In the genomic region with DNA sequence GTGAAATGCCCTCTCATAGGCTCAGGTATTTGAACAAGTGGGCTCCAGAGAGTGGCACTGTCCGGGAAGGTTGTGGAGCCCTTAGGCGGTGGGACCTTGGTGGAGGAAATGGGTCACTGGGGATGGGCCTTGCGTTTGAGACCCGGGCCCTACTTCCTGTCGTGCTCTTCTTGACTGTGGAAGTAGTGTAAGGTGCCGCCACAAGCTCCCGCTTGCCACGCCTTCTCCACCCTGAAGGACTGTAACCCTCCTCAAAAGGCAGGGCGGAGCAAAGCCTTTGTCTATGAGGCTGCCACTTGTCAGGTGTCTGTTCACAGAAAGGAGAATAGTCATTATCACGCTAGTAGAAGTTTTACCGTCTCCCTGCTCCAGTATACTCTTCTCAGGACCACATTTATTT, we compare ENCODE assay signal across 41 mouse cellular contexts. TPM values are rescaled to one million over a fixed set of nuclear protein-coding genes. Genes with fewer than 3 reads are reported as not detected.
A peak's percentile ranks its signal among the peaks of the same experiment; 100 is the strongest.
DNase-seq lines count a peak whose midpoint lies in the region; ATAC-seq and TF ChIP-seq lines count a peak whose summit lies in the region.
"Had no signal": no experiment of that assay in that cellular context is flagged by ENCODE, and none has a peak within 500 bp of the region (broad histone marks: within the 10 kb centered on the region; RNA-seq: fewer than 3 reads in every experiment).

No protein-coding gene starts in this region.

- no peak overlapping the region for H3K9ac ChIP-seq in limb, embryonic 12.5 days (replicated peaks)
- H3K9ac ChIP-seq in ES-Bruce4 (ENCODE audit: low read depth, poor library complexity, severe bottlenecking), result no peak overlapping the region
- no peak overlapping the region for H3K9ac ChIP-seq in neural tube, embryonic 15.5 days (replicated peaks)
- H3K9ac ChIP-seq: embryonic facial prominence, embryonic 15.5 days; forebrain, embryonic 13.5 days; heart, embryonic 15.5 days; hindbrain, embryonic 12.5 days; liver, embryonic 14.5 days; lung, embryonic 14.5 days; midbrain, embryonic 15.5 days; neural tube, embryonic 12.5 days had no signal

- peak overlapping the region; percentile 35; the same call in 1 of the 2 replicates for H3K27ac ChIP-seq in limb, embryonic 12.5 days
- H3K27ac ChIP-seq in limb, embryonic 10.5 days, result no peak overlapping the region
- no peak overlapping the region for H3K27ac ChIP-seq in ES-Bruce4 (ENCODE audit: insufficient read depth, low read length)
- H3K27ac ChIP-seq in neural tube, embryonic 15.5 days (replicated peaks), result no peak overlapping the region
- H3K27ac ChIP-seq: embryonic facial prominence, embryonic 10.5 days; embryonic facial prominence, embryonic 15.5 days; forebrain, embryonic 13.5 days; heart, embryonic 15.5 days; hindbrain, embryonic 12.5 days; hindbrain, postnatal 0 days; left cerebral cortex, adult 2 months; liver, embryonic 14.5 days; midbrain, embryonic 15.5 days; neural tube, embryonic 12.5 days had no signal

- H3K36me3 ChIP-seq in limb, embryonic 12.5 days, result no peaks in the 10 kb centered on the region
- no peaks in the 10 kb centered on the region for H3K36me3 ChIP-seq in limb, embryonic 10.5 days
- H3K36me3 ChIP-seq in ES-Bruce4 (ENCODE audit: control insufficient read depth, insufficient read depth, low read length, poor library complexity, severe bottlenecking), result no peaks in the 10 kb centered on the region
- no peaks in the 10 kb centered on the region for H3K36me3 ChIP-seq in neural tube, embryonic 15.5 days
- H3K36me3 ChIP-seq: embryonic facial prominence, embryonic 10.5 days; embryonic facial prominence, embryonic 15.5 days; heart, embryonic 10.5 days; heart, embryonic 15.5 days; hindbrain, embryonic 12.5 days; midbrain, embryonic 15.5 days; neural tube, embryonic 12.5 days had no signal

- no peak overlapping the region for H3K4me2 ChIP-seq in limb, embryonic 12.5 days
- H3K4me2 ChIP-seq in neural tube, embryonic 15.5 days, result no peak overlapping the region
- H3K4me2 ChIP-seq: embryonic facial prominence, embryonic 15.5 days; forebrain, embryonic 13.5 days; heart, embryonic 15.5 days; hindbrain, embryonic 12.5 days; lung, embryonic 14.5 days; midbrain, embryonic 15.5 days; neural tube, embryonic 12.5 days had no signal

- 0 out of 2 replicates have a peak, but pooled peaks have one; percentile 27 for TF ChIP-seq EP300 in ES-Bruce4 (IDR thresholded peaks at IDR 0.05; ENCODE audit: insufficient read depth, low read depth, low read length)

- H3K4me3 ChIP-seq in limb, embryonic 12.5 days (replicated peaks), result no peak overlapping the region
- no peak overlapping the region for H3K4me3 ChIP-seq in limb, embryonic 10.5 days
- H3K4me3 ChIP-seq in ES-Bruce4 (ENCODE audit: low read depth, low read length), result peak overlapping the region; percentile 5; the same call in 1 of the 2 replicates
- no peak overlapping the region for H3K4me3 ChIP-seq in neural tube, embryonic 15.5 days (replicated peaks)
- H3K4me3 ChIP-seq: embryonic facial prominence, embryonic 10.5 days; embryonic facial prominence, embryonic 15.5 days; forebrain, embryonic 13.5 days; heart, embryonic 10.5 days; heart, embryonic 15.5 days; hindbrain, embryonic 12.5 days; left cerebral cortex, adult 2 months; midbrain, embryonic 15.5 days; neural tube, embryonic 12.5 days had no signal

- 91% methylated on average over 11 of the region's 11 CpGs for WGBS in limb, embryonic 12.5 days
- WGBS in limb, embryonic 10.5 days, result 90% methylated on average over 11 of the region's 11 CpGs
- 89% methylated on average over 11 of the region's 11 CpGs for WGBS in neural tube, embryonic 15.5 days

- TF ChIP-seq CTCF in ES-Bruce4 (IDR thresholded peaks at IDR 0.05; ENCODE audit: low read depth, low read length), result no peak

- DNase-seq in limb, embryonic 10.5 days (ENCODE audit: low spot score), result no peak
- no peak for DNase-seq in left cerebral cortex, adult 18-20 months (ENCODE audit: low spot score in 2 of 2)
- no peak for DNase-seq in embryo, embryonic 10 days (ENCODE audit: low spot score)
- DNase-seq: adrenal gland, adult 8-10 months; cerebellum, adult 2 months; cerebellum, postnatal 14 days; gastrocnemius, postnatal 25 days; heart, adult 11 months; heart, postnatal 36 days; kidney, adult 8-10 months; kidney, postnatal 10 days; layer of hippocampus, adult 9-11 months; liver; lung, embryonic 14.5 days; lung, postnatal 14 days had no signal

- H3K9me3 ChIP-seq in limb, embryonic 12.5 days, result no peaks in the 10 kb centered on the region
- no peaks in the 10 kb centered on the region for H3K9me3 ChIP-seq in limb, embryonic 10.5 days (replicated peaks)
- H3K9me3 ChIP-seq in ES-Bruce4 (replicated peaks; ENCODE audit: control insufficient read depth, insufficient read depth, low read length, poor library complexity, severe bottlenecking), result no peaks in the 10 kb centered on the region
- H3K9me3 ChIP-seq in neural tube, embryonic 15.5 days (replicated peaks), result no peaks in the 10 kb centered on the region
- H3K9me3 ChIP-seq: embryonic facial prominence, embryonic 10.5 days; embryonic facial prominence, embryonic 15.5 days; forebrain, embryonic 13.5 days; heart, embryonic 10.5 days; heart, embryonic 15.5 days; hindbrain, embryonic 12.5 days; midbrain, embryonic 15.5 days; neural tube, embryonic 12.5 days had no signal

- H3K4me1 ChIP-seq in limb, embryonic 12.5 days (replicated peaks), result peaks cover 28% of the 10 kb centered on the region
- H3K4me1 ChIP-seq in limb, embryonic 10.5 days, result peaks cover 36% of the 10 kb centered on the region
- H3K4me1 ChIP-seq in ES-Bruce4 (ENCODE audit: control insufficient read depth, insufficient read depth, low read length), result no peaks in the 10 kb centered on the region
- peaks cover 13% of the 10 kb centered on the region for H3K4me1 ChIP-seq in neural tube, embryonic 15.5 days
- H3K4me1 ChIP-seq: midbrain, embryonic 15.5 days had no signal

- H3K27me3 ChIP-seq in limb, embryonic 12.5 days, result no peaks in the 10 kb centered on the region
- H3K27me3 ChIP-seq in limb, embryonic 10.5 days (ENCODE audit: low read depth, poor library complexity, severe bottlenecking), result no peaks in the 10 kb centered on the region
- no peaks in the 10 kb centered on the region for H3K27me3 ChIP-seq in ES-Bruce4 (ENCODE audit: control insufficient read depth, insufficient read depth, low read length, poor library complexity, severe bottlenecking)
- 0 out of 2 replicates have a peak, but pooled peaks cover 4% of the 10 kb centered on the region for H3K27me3 ChIP-seq in neural tube, embryonic 15.5 days (replicated peaks)
- H3K27me3 ChIP-seq: embryonic facial prominence, embryonic 15.5 days; forebrain, embryonic 13.5 days; heart, embryonic 15.5 days; hindbrain, embryonic 12.5 days; neural tube, embryonic 12.5 days; Patski had no signal

- ATAC-seq in limb, embryonic 12.5 days (ENCODE audit: insufficient number of reproducible peaks, insufficient read depth, low FRiP score, low TSS enrichment, low read depth), result no peak
- ATAC-seq in activated CD4-positive, CD25-positive, alpha-beta regulatory T cell, adult 4 months, result peak; percentile 71
- ATAC-seq in neutrophil, adult 5-6 weeks (ENCODE audit: extremely low read depth, insufficient number of reproducible peaks, low FRiP score, poor library complexity, severe bottlenecking), result 0 out of 2 replicates have a peak, but pooled peaks have one; percentile 9
- no peak for ATAC-seq in neural tube, embryonic 15.5 days (ENCODE audit: low FRiP score)
- ATAC-seq: forebrain, embryonic 13.5 days; hindbrain, postnatal 0 days; intestine, embryonic 16.5 days; midbrain, embryonic 15.5 days; Patski had no signal

- no peak for TF ChIP-seq POLR2A in ES-Bruce4 (IDR thresholded peaks at IDR 0.05; ENCODE audit: insufficient read depth, low read length)

RNA-seq across cellular contexts. Expression of a gene that starts 44.7 kb away (rescaled TPM):
- polyA plus RNA-seq in limb, embryonic 12.5 days (2016; fragmentation: Nextera tagmentation; extraction: Ambion mirVana), result not detected in 2 replicates
- not detected in 2 replicates for polyA plus RNA-seq in limb, embryonic 10.5 days (2016; fragmentation: Nextera tagmentation; extraction: Ambion mirVana)
- not detected in 2 replicates for polyA plus RNA-seq in ES-Bruce4 (2011; ENCODE audit: insufficient read depth, insufficient read length, low read depth, missing spikeins)
- not detected for polyA plus RNA-seq in activated CD4-positive, CD25-positive, alpha-beta regulatory T cell, adult 4 months (2017; shearing (Covaris generic))
- not detected in 2 replicates for total RNA-seq in neutrophil, adult 5-6 weeks (2017)
- total RNA-seq in left cerebral cortex, adult 18-20 months (2021), result not detected
- polyA plus RNA-seq in neural tube, embryonic 15.5 days (2015; fragmentation: Nextera tagmentation; extraction: Ambion mirVana), result not detected in 2 replicates
- total RNA-seq: adrenal gland, adult 8-10 months; adrenal gland, postnatal 4 days; gastrocnemius, adult 18-20 months; gastrocnemius, postnatal 25 days; heart, postnatal 36 days; hindbrain, postnatal 0 days; left cerebral cortex, adult 2 months; left cerebral cortex, postnatal 25 days; MEL had no signal
- polyA plus RNA-seq: cerebellum, adult 2 months; cortical plate, adult 2 months; embryonic facial prominence, embryonic 10.5 days; embryonic facial prominence, embryonic 15.5 days; forebrain, embryonic 13.5 days; heart, embryonic 10.5 days; heart, embryonic 15.5 days; hindbrain, embryonic 12.5 days; hindbrain, postnatal 0 days; intestine, embryonic 16.5 days; liver, embryonic 14.5 days; lung, embryonic 14.5 days; midbrain, embryonic 15.5 days; neural tube, embryonic 12.5 days; Patski; small intestine, adult 2 months; stomach, embryonic 14.5 days; testis, adult 2 months had no signal

Comparison
In these comparisons a context has a peak if more than half of its experiments do, and no peak if none do; other contexts are left out.
1. ATAC-seq: peak in activated CD4-positive, CD25-positive, alpha-beta regulatory T cell, adult 4 months (single experiment) and neutrophil, adult 5-6 weeks (single experiment); none in limb, embryonic 12.5 days (single experiment) and neural tube, embryonic 15.5 days (single experiment).